Mouse (Mus musculus) retina, adult 2 months (tissue): ENCODE results near the gene Utrn.

Source experiments
- DNase-seq: peaks from one replicate; pipeline ENCODE4 v3.0.0-alpha.2; 2012; ENCODE audit warnings: low read depth, low spot score

Utrn gene

GRCm38 (mm10) chr10:12869029-12869671 is at the start of gene Utrn:
Utrn (minus strand) TSS chr10:12869365.
- no peak for DNase-seq

- DNase-seq: no peak
Measured at GRCm38 (mm10) chr10:12917626-12918025, 48.5 kb upstream of the Utrn start.

GRCm38 (mm10) chr10:12916376-12916775 is 47.2 kb upstream of the Utrn start:
- DNase-seq: no peak

- DNase-seq: no peak
Measured at GRCm38 (mm10) chr10:12915826-12916225, 46.7 kb upstream of the Utrn start.

GRCm38 (mm10) chr10:12914203-12914602 is 45.0 kb upstream of the Utrn start:
- DNase-seq: no peak

- no peak for DNase-seq
Measured at GRCm38 (mm10) chr10:12911981-12912530, 42.9 kb upstream of the Utrn start.

GRCm38 (mm10) chr10:12911451-12911850 is 42.3 kb upstream of the Utrn start:
- DNase-seq: no peak

GRCm38 (mm10) chr10:12909891-12910290 is 40.7 kb upstream of the Utrn start:
- DNase-seq: no peak

GRCm38 (mm10) chr10:12909179-12909578 is 40.0 kb upstream of the Utrn start:
- no peak for DNase-seq

- no peak for DNase-seq
Measured at GRCm38 (mm10) chr10:12904140-12904528, 35.0 kb upstream of the Utrn start.

- DNase-seq: no peak
Measured at GRCm38 (mm10) chr10:12903440-12904139, 34.4 kb upstream of the Utrn start.

GRCm38 (mm10) chr10:12899901-12900300 is 30.7 kb upstream of the Utrn start:
- DNase-seq: no peak

GRCm38 (mm10) chr10:12893339-12893738 is 24.2 kb upstream of the Utrn start:
- no peak for DNase-seq

GRCm38 (mm10) chr10:12888373-12888772 is 19.2 kb upstream of the Utrn start:
- no peak for DNase-seq

- no peak for DNase-seq
Measured at GRCm38 (mm10) chr10:12887792-12888191, 18.6 kb upstream of the Utrn start.

GRCm38 (mm10) chr10:12884308-12884948 is 15.3 kb upstream of the Utrn start:
- no peak for DNase-seq

GRCm38 (mm10) chr10:12881911-12882310 is 12.7 kb upstream of the Utrn start:
- DNase-seq: no peak

GRCm38 (mm10) chr10:12879313-12879695 is 10.1 kb upstream of the Utrn start:
- no peak for DNase-seq

GRCm38 (mm10) chr10:12878661-12879312 is 9.6 kb upstream of the Utrn start:
- no peak for DNase-seq

GRCm38 (mm10) chr10:12876426-12876825 is 7.3 kb upstream of the Utrn start:
- DNase-seq: no peak

- DNase-seq: no peak
Measured at GRCm38 (mm10) chr10:12875410-12875809, 6.2 kb upstream of the Utrn start.
